In genomic region chr7:127677077-127677476, GRCm38 (mm10) we compare ENCODE assay signal across 9 mouse cellular contexts. TPM values are rescaled to one million over a fixed set of nuclear protein-coding genes. Genes with fewer than 3 reads are reported as not detected.
DNase-seq lines count a peak whose midpoint lies in the region; TF ChIP-seq lines count a peak whose summit lies in the region.
"Had no signal": no experiment of that assay in that cellular context is flagged by ENCODE, and none has a peak within 500 bp of the region (broad histone marks: within the 10 kb centered on the region; RNA-seq: fewer than 3 reads in every experiment).

No protein-coding gene starts in this region.

- DNase-seq in layer of hippocampus, postnatal 10 days (ENCODE audit: low spot score in 2 of 2) = peak; percentile 50 to 56
- DNase-seq in layer of hippocampus, adult 8-10 months (ENCODE audit: low spot score in 2 of 2) = no peak
- peak; percentile 73 for DNase-seq in MEL (ENCODE audit: low read depth, low spot score)
- DNase-seq in adrenal gland, postnatal 36 days = peak; percentile 58 to 74
- peak; percentile 61 for DNase-seq in gastrocnemius, adult 2 months
- peak; percentile 36 to 65 for DNase-seq in lung, postnatal 4 days
- DNase-seq in thymus, adult 2 months = peak; percentile 73

- no peak for TF ChIP-seq POLR2A in MEL (IDR thresholded peaks at IDR 0.05; ENCODE audit: control insufficient read depth in 1 of 2, insufficient read depth in 1 of 2, low read depth in 1 of 2, low read length in 2 of 2, poor library complexity in 1 of 2)
- TF ChIP-seq POLR2A in thymus, adult 2 months (IDR thresholded peaks at IDR 0.05; ENCODE audit: control insufficient read depth, extremely low read depth, insufficient read depth, low read length, poor library complexity) = no peak

- intact Hi-C loops in gastrocnemius, adult 2 months (cut with DNase I) = no loop called here

- peak; percentile 12 for TF ChIP-seq RAD21 in MEL (IDR thresholded peaks at IDR 0.05; ENCODE audit: low read depth, low read length)

- peaks cover 0 to 2% of the 10 kb centered on the region in 2 experiments; a peak in 1 of 4 replicates for H3K36me3 ChIP-seq in MEL (ENCODE audit: control insufficient read depth in 1 of 2, insufficient read depth in 2 of 2, low read length in 2 of 2)
- no peaks in the 10 kb centered on the region for H3K36me3 ChIP-seq in thymus, adult 2 months (ENCODE audit: control insufficient read depth, insufficient read depth, low read length)
- H3K36me3 ChIP-seq: heart, embryonic 15.5 days had no signal

- no peaks in the 10 kb centered on the region for H3K27me3 ChIP-seq in MEL (ENCODE audit: control insufficient read depth in 1 of 2, insufficient read depth in 2 of 2, low read length in 2 of 2)
- no peaks in the 10 kb centered on the region for H3K27me3 ChIP-seq in thymus, adult 2 months (ENCODE audit: control insufficient read depth, insufficient read depth, low read length)
- H3K27me3 ChIP-seq: heart, embryonic 15.5 days had no signal

- no peak for TF ChIP-seq EP300 in MEL (IDR thresholded peaks at IDR 0.05; ENCODE audit: low read depth in 1 of 2, low read length in 2 of 2)

- TF ChIP-seq CTCF in MEL (IDR thresholded peaks at IDR 0.05 in 2 of 3, conservative IDR thresholded peaks at IDR 0.05 in 1 of 3; ENCODE audit: control insufficient read depth in 1 of 3, insufficient read depth in 1 of 3, low read depth in 2 of 3, low read length in 3 of 3, poor library complexity in 1 of 3, severe bottlenecking in 1 of 3) = peak; percentile 76 to 93 (median 91)
- TF ChIP-seq CTCF in gastrocnemius, adult 2 months (IDR thresholded peaks at IDR 0.05) = peak; percentile 71
- peak; percentile 88 for TF ChIP-seq CTCF in thymus, adult 2 months (IDR thresholded peaks at IDR 0.05; ENCODE audit: borderline replicate concordance, control insufficient read depth, extremely low read depth, insufficient read depth, low read length, poor library complexity)

- WGBS in thymus, adult 2 months = 74% methylated on average over 6 of the region's 6 CpGs

- no peak overlapping the region for H3K4me3 ChIP-seq in MEL (ENCODE audit: control insufficient read depth in 1 of 2, insufficient read depth in 1 of 2, low read depth in 2 of 2, low read length in 2 of 2)
- no peak overlapping the region for H3K4me3 ChIP-seq in gastrocnemius, adult 2 months
- H3K4me3 ChIP-seq in thymus, adult 2 months (ENCODE audit: control insufficient read depth, insufficient read depth, low read length) = no peak overlapping the region
- H3K4me3 ChIP-seq: heart, embryonic 15.5 days; myocyte had no signal

- H3K9me3 ChIP-seq in MEL (replicated peaks; ENCODE audit: insufficient read depth, low read length) = no peaks in the 10 kb centered on the region
- H3K9me3 ChIP-seq: heart, embryonic 15.5 days had no signal

- H3K9ac ChIP-seq in MEL (ENCODE audit: control insufficient read depth, low read depth, low read length, poor library complexity, severe bottlenecking) = no peak overlapping the region
- H3K9ac ChIP-seq: heart, embryonic 15.5 days had no signal

- no peak overlapping the region for H3K27ac ChIP-seq in MEL (ENCODE audit: control insufficient read depth, low read depth, low read length)
- no peak overlapping the region for H3K27ac ChIP-seq in gastrocnemius, adult 2 months
- H3K27ac ChIP-seq in thymus, adult 2 months (ENCODE audit: control insufficient read depth, insufficient read depth, low read length) = no peak overlapping the region
- H3K27ac ChIP-seq: heart, embryonic 15.5 days had no signal

- H3K79me2 ChIP-seq in MEL (ENCODE audit: control insufficient read depth, insufficient read depth, low read length, poor library complexity) = no peaks in the 10 kb centered on the region

- H3K4me1 ChIP-seq in MEL (ENCODE audit: control insufficient read depth in 1 of 2, insufficient read depth in 2 of 2, low read length in 2 of 2) = peaks cover 0 to 2% of the 10 kb centered on the region in 2 experiments; a peak in 1 of 4 replicates
- no peaks in the 10 kb centered on the region for H3K4me1 ChIP-seq in thymus, adult 2 months (replicated peaks; ENCODE audit: control insufficient read depth, insufficient read depth, low read length)

TF ChIP-seq in MEL, 35 proteins besides CTCF, POLR2A, EP300 and RAD21:
- TF ChIP-seq MAFK (IDR thresholded peaks at IDR 0.05; ENCODE audit: borderline replicate concordance, low read depth, low read length) (no peak), ZC3H11A (IDR thresholded peaks at IDR 0.05; ENCODE audit: low read depth, low read length) (no peak), TBP (IDR thresholded peaks at IDR 0.05; ENCODE audit: low read depth, low read length) (no peak), KAT2A (conservative IDR thresholded peaks at IDR 0.05; ENCODE audit: low read depth, low read length) (no peak), SMC3 (IDR thresholded peaks at IDR 0.05; ENCODE audit: low read depth, low read length) (peak; percentile 64), POLR2AphosphoS5 (IDR thresholded peaks at IDR 0.05; ENCODE audit: borderline replicate concordance, low read depth, low read length) (no peak), ELF1 (IDR thresholded peaks at IDR 0.05; ENCODE audit: low read depth, low read length) (no peak), TCF12 (IDR thresholded peaks at IDR 0.05; ENCODE audit: low read depth, low read length) (no peak)

RNA-seq across cellular contexts. Expression of gene Bcl7c, which starts 31.7 kb away (rescaled TPM):
- 10 to 100 TPM; 38.6 TPM for total RNA-seq in layer of hippocampus, postnatal 10 days (2021)
- total RNA-seq in layer of hippocampus, adult 8-10 months (2022) = 10 to 100 TPM; 26.5 to 38.4 (median 31.9) TPM
- 54.9 and 72.4 TPM in 2 replicates for total RNA-seq in MEL (2012; rRNA removed)
- polyA plus RNA-seq in MEL (2012; ENCODE audit: insufficient read depth in 1 of 2, insufficient read length in 2 of 2, low read depth in 1 of 2, low replicate concordance in 2 of 2, missing spikeins in 1 of 2) = 10 to 100 TPM in 1 of 2 experiments, not detected in 1; 98.4 TPM
- 100 to 1,000 TPM in 1 of 2 experiments, 10 to 100 TPM in 1; 63.6 to 103 TPM for total RNA-seq in adrenal gland, postnatal 36 days (2021)
- total RNA-seq in gastrocnemius, adult 2 months (2021) = 10 to 100 TPM; 26.7 to 32.9 TPM
- 61.2 and 76.1 TPM in 2 replicates for polyA plus RNA-seq in thymus, adult 2 months (2012; rRNA removed)

RNA-seq across cellular contexts. Expression of gene Ctf1, which starts 35.5 kb away (rescaled TPM):
- 1 to 10 TPM; 4.3 to 5.3 TPM for total RNA-seq in layer of hippocampus, postnatal 10 days (2021)
- total RNA-seq in layer of hippocampus, adult 8-10 months (2022) = 1 to 10 TPM; 3.1 to 5.2 (median 3.5) TPM
- total RNA-seq in MEL (2012; rRNA removed) = 1.9 and 2.8 TPM in 2 replicates
- polyA plus RNA-seq in MEL (2012; ENCODE audit: insufficient read depth in 1 of 2, insufficient read length in 2 of 2, low read depth in 1 of 2, low replicate concordance in 2 of 2, missing spikeins in 1 of 2) = 1 to 10 TPM in 1 of 2 experiments, not detected in 1; 7.2 TPM
- total RNA-seq in adrenal gland, postnatal 36 days (2021) = 1 to 10 TPM; 3.2 to 4.2 TPM
- total RNA-seq in gastrocnemius, adult 2 months (2021) = 10 to 100 TPM; 16.8 to 18.1 TPM
- polyA plus RNA-seq in thymus, adult 2 months (2012; rRNA removed) = 15.8 and 16.3 TPM in 2 replicates

RNA-seq across cellular contexts. Expression of gene Ctf2, which starts 54.9 kb away (rescaled TPM):
- total RNA-seq in layer of hippocampus, postnatal 10 days (2021) = not detected
- not detected for total RNA-seq in layer of hippocampus, adult 8-10 months (2022)
- total RNA-seq in MEL (2012; rRNA removed) = 0.36 and 0.39 TPM in 2 replicates
- 1 to 10 TPM in 1 of 2 experiments, not detected in 1; 1.0 TPM for polyA plus RNA-seq in MEL (2012; ENCODE audit: insufficient read depth in 1 of 2, insufficient read length in 2 of 2, low read depth in 1 of 2, low replicate concordance in 2 of 2, missing spikeins in 1 of 2)
- total RNA-seq in adrenal gland, postnatal 36 days (2021) = not detected
- not detected for total RNA-seq in gastrocnemius, adult 2 months (2021)
- polyA plus RNA-seq in thymus, adult 2 months (2012; rRNA removed) = not detected in 2 replicates

Comparison
In these comparisons a context has a peak if more than half of its experiments do, and no peak if none do; other contexts are left out.
1. DNase-seq: peak in layer of hippocampus, postnatal 10 days (2 of 2), MEL (single experiment), adrenal gland, postnatal 36 days (2 of 2), gastrocnemius, adult 2 months (single experiment), lung, postnatal 4 days (2 of 2) and thymus, adult 2 months (single experiment); none in layer of hippocampus, adult 8-10 months (0 of 2).
2. Peak in every context shown above with its lines, with median percentiles within 50 percentile points of each other: CTCF ChIP-seq.